Mouse (Mus musculus) hindbrain, postnatal 0 days (tissue): ENCODE results near the gene Fbxl19. TPM values are rescaled to one million over a fixed set of nuclear protein-coding genes. Genes with fewer than 3 reads are reported as not detected.

Experiments used
- ATAC-seq: fragments of 200-750 bp; cut with Nextera tagmentation; 2 replicates; pipeline ENCODE4 v1.8.0; 2017; ENCODE audit warnings: mild to moderate bottlenecking, moderate TSS enrichment, moderate library complexity
- DNase-seq: peaks from one replicate; pipeline ENCODE4 v3.0.0-alpha.2; 2015; ENCODE audit warnings: low spot score
- H3K27ac ChIP-seq: fragments of 300-500 bp; sonication (generic); 2 replicates; pipeline ENCODE4 v1.5.1; 2014; ENCODE audit warnings: mild to moderate bottlenecking
- H3K27me3 ChIP-seq: fragments of 300-500 bp; sonication (generic); 2 replicates; pipeline ENCODE4 v1.6.1; 2014; ENCODE audit warnings: low read length, mixed read lengths; ENCODE audit not compliant: insufficient read depth
- H3K36me3 ChIP-seq: fragments of 300-500 bp; sonication (generic); 2 replicates; pipeline ENCODE4 v1.6.1; 2014; ENCODE audit warnings: low read length, mixed read lengths; ENCODE audit not compliant: insufficient read depth
- H3K4me1 ChIP-seq: fragments of 300-500 bp; sonication (generic); 2 replicates; pipeline ENCODE4 v1.6.1; 2014; ENCODE audit warnings: antibody characterized with exemption, low read length, mixed read lengths; ENCODE audit not compliant: insufficient read depth
- H3K4me2 ChIP-seq: fragments of 300-500 bp; sonication (generic); 2 replicates; pipeline ENCODE4 v1.6.1; 2014; ENCODE audit warnings: low read depth, mild to moderate bottlenecking, low read length, moderate library complexity, mixed read lengths
- H3K4me3 ChIP-seq: fragments of 300-500 bp; sonication (generic); 2 replicates; pipeline ENCODE4 v1.5.1; 2014; ENCODE audit warnings: low read length
- H3K9ac ChIP-seq: fragments of 300-500 bp; sonication (generic); replicated peaks from 2 replicates; pipeline ENCODE4 v1.6.1; 2014; ENCODE audit warnings: mild to moderate bottlenecking, low read length, moderate library complexity, mixed read lengths
- H3K9me3 ChIP-seq: fragments of 300-500 bp; sonication (generic); 2 replicates; pipeline ENCODE4 v1.6.1; 2016; ENCODE audit warnings: low read length, mixed read lengths
- CTCF ChIP-seq: IDR thresholded peaks from 2 replicates; pipeline ENCODE4 v1.5.1; 2016; ENCODE audit warnings: antibody characterized with exemption, control low read depth, low read depth
- WGBS: fragments of 180-500 bp; shearing (Covaris S2); extraction: QIAGEN DNeasy Blood & Tissue Kit; methylation state at CpG from one replicate; pipeline ENCODE4 v1.1.7; 2014; 5-methylcytosine and 5-hydroxymethylcytosine counted together
- polyA plus RNA-seq: library from polyadenylated mRNA; unstranded; fragments of >200 nt; fragmentation: Nextera tagmentation; extraction: Ambion mirVana; gene quantifications from 2 replicates; pipeline ENCODE4 v1.2.1, GENCODE M21; 2015
- total RNA-seq: library from RNA; depleted of rRNA; stranded (reverse); fragments of >200 nt; gene quantifications from 2 replicates; pipeline ENCODE4 v1.2.3, GENCODE M21; 2014

Fbxl19 gene
- total and polyA plus RNA-seq, 2 experiments from 2014 or later = 7.0 to 192 TPM

- 41% methylated on average over 6 of the region's 6 CpGs for WGBS
- TF ChIP-seq CTCF = no peak
- H3K4me3 ChIP-seq = peak overlapping the region; percentile 70
- peak overlapping the region; percentile 87 for H3K4me2 ChIP-seq
- no peaks in the 10 kb centered on the region for H3K9me3 ChIP-seq
- H3K27ac ChIP-seq = peak overlapping the region; percentile 87; the same call in 1 of the 2 replicates
- H3K4me1 ChIP-seq = no peaks in the 10 kb centered on the region
- peaks cover 38% of the 10 kb centered on the region for H3K36me3 ChIP-seq
- no peak for DNase-seq
- H3K9ac ChIP-seq = peak overlapping the region; percentile 73
- no peaks in the 10 kb centered on the region for H3K27me3 ChIP-seq
- no peak for ATAC-seq
Observed at GRCm38 (mm10) chr7:127747559-127748234, 3.4 kb downstream of the Fbxl19 start.

GRCm38 (mm10) chr7:127748235-127748560 lies 3.9 kb downstream of the Fbxl19 start:
- Histone ChIP-seq H3K4me2 (no peak overlapping the region), H3K4me3 (no peak overlapping the region), H3K27ac (no peak overlapping the region), H3K4me1 (no peaks in the 10 kb centered on the region), H3K36me3 (peaks cover 43% of the 10 kb centered on the region), H3K9me3 (no peaks in the 10 kb centered on the region), H3K9ac (no peak overlapping the region), H3K27me3 (no peaks in the 10 kb centered on the region)
- ATAC-seq (no peak), DNase-seq (no peak)
- WGBS = 91% methylated on average over 28 of the region's 28 CpGs
- no peak for TF ChIP-seq CTCF

- peaks cover 61% of the 10 kb centered on the region for H3K36me3 ChIP-seq
- no peaks in the 10 kb centered on the region for H3K27me3 ChIP-seq
- ATAC-seq (no peak), DNase-seq (peak; percentile 63)
- H3K4me3 ChIP-seq = no peak overlapping the region
- 80% methylated on average over 16 of the region's 19 CpGs for WGBS
- H3K4me1 ChIP-seq = no peaks in the 10 kb centered on the region
- H3K9me3 ChIP-seq = no peaks in the 10 kb centered on the region
- no peak overlapping the region for H3K27ac ChIP-seq
- H3K4me2 ChIP-seq = no peak overlapping the region
- H3K9ac ChIP-seq = no peak overlapping the region
- TF ChIP-seq CTCF = no peak
Observed at GRCm38 (mm10) chr7:127750131-127751127, 6.1 kb downstream of the Fbxl19 start.

- DNase-seq (no peak), ATAC-seq (no peak)
- no peak for TF ChIP-seq CTCF
- Histone ChIP-seq H3K9ac (no peak overlapping the region), H3K27ac (no peak overlapping the region), H3K36me3 (peaks cover 62% of the 10 kb centered on the region), H3K9me3 (no peaks in the 10 kb centered on the region), H3K4me3 (no peak overlapping the region), H3K27me3 (no peaks in the 10 kb centered on the region), H3K4me1 (no peaks in the 10 kb centered on the region), H3K4me2 (no peak overlapping the region)
- WGBS = 90% methylated on average over 5 of the region's 5 CpGs
Observed at GRCm38 (mm10) chr7:127751619-127752018, 7.3 kb downstream of the Fbxl19 start.

- H3K4me3 ChIP-seq = no peak overlapping the region
- TF ChIP-seq CTCF = no peak
- H3K4me2 ChIP-seq = no peak overlapping the region
- ATAC-seq = no peak
- no peaks in the 10 kb centered on the region for H3K9me3 ChIP-seq
- no peak overlapping the region for H3K27ac ChIP-seq
- no peaks in the 10 kb centered on the region for H3K4me1 ChIP-seq
- no peak for DNase-seq
- no peak overlapping the region for H3K9ac ChIP-seq
- peaks cover 62% of the 10 kb centered on the region for H3K36me3 ChIP-seq
- no peaks in the 10 kb centered on the region for H3K27me3 ChIP-seq
- WGBS = 93% methylated on average over 27 of the region's 27 CpGs
Observed at GRCm38 (mm10) chr7:127752069-127752468, 7.7 kb downstream of the Fbxl19 start.

- DNase-seq (no peak), ATAC-seq (no peak)
- no peak overlapping the region for H3K9ac ChIP-seq
- H3K9me3 ChIP-seq = no peaks in the 10 kb centered on the region
- peaks cover 62% of the 10 kb centered on the region for H3K36me3 ChIP-seq
- H3K4me1 ChIP-seq = no peaks in the 10 kb centered on the region
- no peaks in the 10 kb centered on the region for H3K27me3 ChIP-seq
- no peak for TF ChIP-seq CTCF
- H3K4me2 ChIP-seq = no peak overlapping the region
- no peak overlapping the region for H3K4me3 ChIP-seq
- 75% methylated on average over 5 of the region's 5 CpGs for WGBS
- no peak overlapping the region for H3K27ac ChIP-seq
Observed at GRCm38 (mm10) chr7:127753158-127753557, 8.8 kb downstream of the Fbxl19 start.
